Mouse (Mus musculus): ENCODE data around the gene Rs1. TPM values are rescaled to one million over a fixed set of nuclear protein-coding genes. Genes with fewer than 3 reads are reported as not detected.
"Not testable (repeated sequence)": the region's sequence is repeated elsewhere in the genome, so short reads cannot be mapped to it uniquely, and the experiment has no call there.

Gene Rs1
- polyA plus RNA-seq (2012; rRNA removed): 0.02 TPM in 1 of 2 replicates, not detected in the other

- H3K4me3 ChIP-seq (ENCODE audit: control insufficient read depth, low read depth, low read length): no peak within 1 kb of the TSS
- no peaks in the 10 kb centered on the region for H3K4me1 ChIP-seq (ENCODE audit: control insufficient read depth, insufficient read depth, low read length)
Observed at GRCm38 (mm10) chrX:160767713-160768112, at the start of gene Rs1. Gene Rs1, plus strand, starts transcription at chrX:160768013.

GRCm38 (mm10) chrX:160735650-160736049 is 32.2 kb upstream of the Rs1 start, which contains the start of gene Ppef1:
Gene Ppef1, minus strand, starts transcription at chrX:160735765.
- no peak within 1 kb of the TSS for H3K27ac ChIP-seq (ENCODE audit: control insufficient read depth, insufficient read depth, low read depth, low read length)
- TF ChIP-seq CTCF (IDR thresholded peaks at IDR 0.05; ENCODE audit: control insufficient read depth, insufficient read depth, insufficient replicate concordance, low read depth, low read length): no peak
- no peak for TF ChIP-seq POLR2A (IDR thresholded peaks at IDR 0.05; ENCODE audit: control insufficient read depth, low read depth, low read length)
- H3K36me3 ChIP-seq (ENCODE audit: control insufficient read depth, insufficient read depth, low read length): no peaks in the 10 kb centered on the region
- H3K4me3 ChIP-seq (ENCODE audit: control insufficient read depth, low read depth, low read length): no peak within 1 kb of the TSS
- H3K27me3 ChIP-seq (ENCODE audit: control insufficient read depth, insufficient read depth, low read length): no peaks in the 10 kb centered on the region
- H3K4me1 ChIP-seq (ENCODE audit: control insufficient read depth, insufficient read depth, low read length): no peaks in the 10 kb centered on the region

More at GRCm38 (mm10) chrX:160767713-160768112, at the start of gene Rs1:
- Histone ChIP-seq H3K27me3 (ENCODE audit: control insufficient read depth, insufficient read depth, low read length) (no peaks in the 10 kb centered on the region), H3K36me3 (ENCODE audit: control insufficient read depth, insufficient read depth, low read length) (no peaks in the 10 kb centered on the region), H3K27ac (ENCODE audit: control insufficient read depth, insufficient read depth, low read depth, low read length) (no peak within 1 kb of the TSS)
- TF ChIP-seq POLR2A (IDR thresholded peaks at IDR 0.05; ENCODE audit: control insufficient read depth, low read depth, low read length): no peak
- no peak for TF ChIP-seq CTCF (IDR thresholded peaks at IDR 0.05; ENCODE audit: control insufficient read depth, insufficient read depth, insufficient replicate concordance, low read depth, low read length)

GRCm38 (mm10) chrX:160745399-160745798 is 22.4 kb upstream of the Rs1 start:
- Histone ChIP-seq H3K4me1 (ENCODE audit: control insufficient read depth, insufficient read depth, low read length) (no peaks in the 10 kb centered on the region), H3K27me3 (ENCODE audit: control insufficient read depth, insufficient read depth, low read length) (no peaks in the 10 kb centered on the region), H3K4me3 (ENCODE audit: control insufficient read depth, low read depth, low read length) (no peak overlapping the region), H3K36me3 (ENCODE audit: control insufficient read depth, insufficient read depth, low read length) (no peaks in the 10 kb centered on the region), H3K27ac (ENCODE audit: control insufficient read depth, insufficient read depth, low read depth, low read length) (no peak overlapping the region)
- TF ChIP-seq CTCF (IDR thresholded peaks at IDR 0.05; ENCODE audit: control insufficient read depth, insufficient read depth, insufficient replicate concordance, low read depth, low read length) (no peak), POLR2A (IDR thresholded peaks at IDR 0.05; ENCODE audit: control insufficient read depth, low read depth, low read length) (no peak)

GRCm38 (mm10) chrX:160748653-160749052 is 19.2 kb upstream of the Rs1 start:
- Histone ChIP-seq H3K27ac (ENCODE audit: control insufficient read depth, insufficient read depth, low read depth, low read length) (no peak overlapping the region), H3K4me1 (ENCODE audit: control insufficient read depth, insufficient read depth, low read length) (no peaks in the 10 kb centered on the region), H3K27me3 (ENCODE audit: control insufficient read depth, insufficient read depth, low read length) (no peaks in the 10 kb centered on the region), H3K36me3 (ENCODE audit: control insufficient read depth, insufficient read depth, low read length) (no peaks in the 10 kb centered on the region), H3K4me3 (ENCODE audit: control insufficient read depth, low read depth, low read length) (no peak overlapping the region)
- TF ChIP-seq CTCF (IDR thresholded peaks at IDR 0.05; ENCODE audit: control insufficient read depth, insufficient read depth, insufficient replicate concordance, low read depth, low read length) (no peak), POLR2A (IDR thresholded peaks at IDR 0.05; ENCODE audit: control insufficient read depth, low read depth, low read length) (no peak)

GRCm38 (mm10) chrX:160750808-160751207 is 17.0 kb upstream of the Rs1 start:
- Histone ChIP-seq H3K36me3 (ENCODE audit: control insufficient read depth, insufficient read depth, low read length) (no peaks in the 10 kb centered on the region), H3K27me3 (ENCODE audit: control insufficient read depth, insufficient read depth, low read length) (no peaks in the 10 kb centered on the region), H3K27ac (ENCODE audit: control insufficient read depth, insufficient read depth, low read depth, low read length) (no peak overlapping the region), H3K4me1 (ENCODE audit: control insufficient read depth, insufficient read depth, low read length) (no peaks in the 10 kb centered on the region), H3K4me3 (ENCODE audit: control insufficient read depth, low read depth, low read length) (peak overlapping the region; percentile 61)
- TF ChIP-seq CTCF (IDR thresholded peaks at IDR 0.05; ENCODE audit: control insufficient read depth, insufficient read depth, insufficient replicate concordance, low read depth, low read length) (no peak), POLR2A (IDR thresholded peaks at IDR 0.05; ENCODE audit: control insufficient read depth, low read depth, low read length) (no peak)

- no peaks in the 10 kb centered on the region for H3K27me3 ChIP-seq (ENCODE audit: control insufficient read depth, insufficient read depth, low read length)
- H3K4me3 ChIP-seq (ENCODE audit: control insufficient read depth, low read depth, low read length): peak overlapping the region; percentile 77
- H3K36me3 ChIP-seq (ENCODE audit: control insufficient read depth, insufficient read depth, low read length): no peaks in the 10 kb centered on the region
- no peaks in the 10 kb centered on the region for H3K4me1 ChIP-seq (ENCODE audit: control insufficient read depth, insufficient read depth, low read length)
- TF ChIP-seq POLR2A (IDR thresholded peaks at IDR 0.05; ENCODE audit: control insufficient read depth, low read depth, low read length) (no peak), CTCF (IDR thresholded peaks at IDR 0.05; ENCODE audit: control insufficient read depth, insufficient read depth, insufficient replicate concordance, low read depth, low read length) (no peak)
- H3K27ac ChIP-seq (ENCODE audit: control insufficient read depth, insufficient read depth, low read depth, low read length): peak overlapping the region; percentile 95
Observed at GRCm38 (mm10) chrX:160765389-160766232, 2.2 kb upstream of the Rs1 start.

- Histone ChIP-seq H3K27ac (ENCODE audit: control insufficient read depth, insufficient read depth, low read depth, low read length) (peak overlapping the region; percentile 95; the same call in 1 of the 2 replicates), H3K4me1 (ENCODE audit: control insufficient read depth, insufficient read depth, low read length) (no peaks in the 10 kb centered on the region), H3K4me3 (ENCODE audit: control insufficient read depth, low read depth, low read length) (peak overlapping the region; percentile 77), H3K36me3 (ENCODE audit: control insufficient read depth, insufficient read depth, low read length) (no peaks in the 10 kb centered on the region), H3K27me3 (ENCODE audit: control insufficient read depth, insufficient read depth, low read length) (no peaks in the 10 kb centered on the region)
- no peak for TF ChIP-seq POLR2A (IDR thresholded peaks at IDR 0.05; ENCODE audit: control insufficient read depth, low read depth, low read length)
- TF ChIP-seq CTCF (IDR thresholded peaks at IDR 0.05; ENCODE audit: control insufficient read depth, insufficient read depth, insufficient replicate concordance, low read depth, low read length): no peak
Observed at GRCm38 (mm10) chrX:160766233-160766616, 1.6 kb upstream of the Rs1 start.

- not testable (repeated sequence) for H3K36me3 ChIP-seq (ENCODE audit: control insufficient read depth, insufficient read depth, low read length); H3K4me3 ChIP-seq (ENCODE audit: control insufficient read depth, low read depth, low read length); H3K27me3 ChIP-seq (ENCODE audit: control insufficient read depth, insufficient read depth, low read length); H3K27ac ChIP-seq (ENCODE audit: control insufficient read depth, insufficient read depth, low read depth, low read length); H3K4me1 ChIP-seq (ENCODE audit: control insufficient read depth, insufficient read depth, low read length)
Observed at GRCm38 (mm10) chrX:160769622-160770021, 1.8 kb downstream of the Rs1 start.

Data from testis, adult 2 months (tissue).